Mouse (Mus musculus) spleen, adult 2 months (tissue): ENCODE measurements around the gene Cmya5. TPM values are rescaled to one million over a fixed set of nuclear protein-coding genes. Genes with fewer than 3 reads are reported as not detected.

ENCODE experiments used
- DNase-seq, 2 experiments: peaks; one replicate each; pipeline versions ENCODE4 v3.0.0 to v3.0.0-alpha.2; 2012 to 2021; ENCODE audit warnings: low spot score in 2 of 2, low read depth in 1 of 2
- H3K27ac ChIP-seq: fragments of 200-500 bp; 2 replicates; pipeline ENCODE4 v1.5.1; 2012; ENCODE audit warnings: low read length, inconsistent platforms; ENCODE audit not compliant: insufficient read depth
- H3K27me3 ChIP-seq: fragments of 200-500 bp; 2 replicates; pipeline ENCODE4 v1.6.1; 2012; ENCODE audit warnings: mild to moderate bottlenecking, moderate library complexity, low read length, inconsistent platforms; ENCODE audit not compliant: control insufficient read depth, insufficient read depth
- H3K36me3 ChIP-seq: fragments of 200-500 bp; 2 replicates; pipeline ENCODE4 v1.6.1; 2012; ENCODE audit warnings: mild to moderate bottlenecking, low read length, inconsistent platforms; ENCODE audit not compliant: control insufficient read depth, insufficient read depth
- H3K4me1 ChIP-seq: fragments of 200-500 bp; 2 replicates; pipeline ENCODE4 v1.6.1; 2011; ENCODE audit warnings: inconsistent platforms; ENCODE audit not compliant: control insufficient read depth, insufficient read depth, insufficient read length
- H3K4me3 ChIP-seq: fragments of 200-500 bp; 2 replicates; pipeline ENCODE4 v1.5.1; 2011; ENCODE audit warnings: mild to moderate bottlenecking, inconsistent platforms; ENCODE audit not compliant: insufficient read depth, insufficient read length; ENCODE audit errors: extremely low read depth
- CTCF ChIP-seq: fragments of 200-500 bp; IDR thresholded peaks from 2 replicates; pipeline ENCODE4 v1.5.1; 2011; ENCODE audit warnings: mild to moderate bottlenecking, inconsistent platforms; ENCODE audit not compliant: insufficient read depth, insufficient read length, insufficient replicate concordance; ENCODE audit errors: extremely low read depth
- POLR2A ChIP-seq: fragments of 200-500 bp; IDR thresholded peaks from 2 replicates; pipeline ENCODE4 v1.6.1; 2011; ENCODE audit warnings: low read depth, low read length, inconsistent platforms
- WGBS: fragments of 180-500 bp; shearing (Covaris S2); methylation state at CpG from one replicate; pipeline ENCODE4 v1.1.7; 2018; 5-methylcytosine and 5-hydroxymethylcytosine counted together
- polyA plus RNA-seq: library from polyadenylated mRNA; depleted of rRNA; stranded (reverse); fragments of >200 nt; gene quantifications from 2 replicates; pipeline ENCODE4 v1.2.3, GENCODE M21; 2012

The Cmya5 gene
- polyA plus RNA-seq, 1 experiment: 0.13 TPM

GRCm38 (mm10) chr13:93057492-93058260 is 86.8 kb downstream of the Cmya5 start:
- TF ChIP-seq POLR2A: no peak
- no peak for TF ChIP-seq CTCF
- WGBS: 90% methylated on average over 7 of the region's 7 CpGs
- H3K27me3 ChIP-seq: no peaks in the 10 kb centered on the region
- no peak for DNase-seq
- H3K4me3 ChIP-seq: no peak overlapping the region
- no peaks in the 10 kb centered on the region for H3K4me1 ChIP-seq
- H3K27ac ChIP-seq: no peak overlapping the region
- no peaks in the 10 kb centered on the region for H3K36me3 ChIP-seq

DNA sequence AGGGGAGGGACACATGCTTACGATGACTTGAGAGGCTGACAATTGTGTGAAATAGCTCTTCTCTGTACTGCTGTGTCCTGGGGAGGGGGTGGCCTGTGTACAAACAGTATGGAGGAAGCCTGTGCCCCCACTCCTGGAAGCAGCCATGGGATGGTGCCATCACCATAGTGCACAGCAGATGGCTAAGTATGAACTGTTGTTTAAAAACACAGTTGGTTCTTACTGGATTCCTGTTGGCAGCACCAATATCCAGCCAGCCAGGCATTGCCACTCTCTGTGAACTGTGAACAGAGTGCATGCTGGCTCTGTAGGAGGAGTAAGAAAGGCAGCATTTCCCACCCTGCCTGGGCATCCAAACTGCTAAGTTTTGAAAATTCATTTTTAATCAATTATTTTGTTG is 88.4 kb downstream of the Cmya5 start:
- WGBS: 90% methylated on average over 1 of the region's 1 CpGs
- Histone ChIP-seq H3K4me1 (no peaks in the 10 kb centered on the region), H3K27me3 (no peaks in the 10 kb centered on the region), H3K36me3 (no peaks in the 10 kb centered on the region), H3K27ac (no peak overlapping the region), H3K4me3 (no peak overlapping the region)
- DNase-seq: no peak
- TF ChIP-seq POLR2A (no peak), CTCF (no peak)

GRCm38 (mm10) chr13:93051483-93051882 is 93.0 kb downstream of the Cmya5 start:
- DNase-seq: no peak
- TF ChIP-seq CTCF (no peak), POLR2A (no peak)
- WGBS: 85% methylated on average over 5 of the region's 5 CpGs
- Histone ChIP-seq H3K4me1 (no peaks in the 10 kb centered on the region), H3K27me3 (no peaks in the 10 kb centered on the region), H3K36me3 (no peaks in the 10 kb centered on the region), H3K27ac (no peak overlapping the region), H3K4me3 (no peak overlapping the region)

DNA sequence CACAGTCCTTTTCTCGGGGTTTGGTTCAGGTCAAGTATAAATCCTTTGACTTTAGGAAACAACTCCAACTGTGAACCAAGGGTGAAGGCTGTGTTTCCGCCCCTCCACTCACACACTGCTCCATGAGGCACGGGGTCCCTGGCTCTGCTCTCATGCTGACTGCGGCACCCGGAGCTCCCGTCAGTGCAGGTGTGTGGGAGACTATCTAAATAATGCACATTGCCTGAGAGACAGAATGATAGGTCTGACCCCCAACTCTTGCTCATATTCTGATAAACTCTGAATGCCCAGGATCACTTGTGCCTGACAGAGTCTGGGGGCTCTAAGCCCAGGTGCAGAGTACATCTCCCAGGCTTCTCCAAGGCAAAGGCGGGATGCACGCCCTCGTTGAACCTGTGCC is 103.5 kb downstream of the Cmya5 start:
- no peak for DNase-seq
- TF ChIP-seq POLR2A (no peak), CTCF (no peak)
- no peak overlapping the region for H3K4me3 ChIP-seq
- 88% methylated on average over 9 of the region's 9 CpGs for WGBS
- H3K4me1 ChIP-seq: no peaks in the 10 kb centered on the region
- H3K27ac ChIP-seq: no peak overlapping the region
- H3K36me3 ChIP-seq: no peaks in the 10 kb centered on the region
- H3K27me3 ChIP-seq: no peaks in the 10 kb centered on the region

GRCm38 (mm10) chr13:93036218-93036617 is 108.3 kb downstream of the Cmya5 start:
- H3K27me3 ChIP-seq: no peaks in the 10 kb centered on the region
- WGBS: 73% methylated on average over 4 of the region's 4 CpGs
- DNase-seq: no peak
- H3K4me1 ChIP-seq: no peaks in the 10 kb centered on the region
- TF ChIP-seq CTCF: no peak
- no peak for TF ChIP-seq POLR2A
- H3K27ac ChIP-seq: no peak overlapping the region
- H3K4me3 ChIP-seq: no peak overlapping the region
- H3K36me3 ChIP-seq: no peaks in the 10 kb centered on the region

DNA sequence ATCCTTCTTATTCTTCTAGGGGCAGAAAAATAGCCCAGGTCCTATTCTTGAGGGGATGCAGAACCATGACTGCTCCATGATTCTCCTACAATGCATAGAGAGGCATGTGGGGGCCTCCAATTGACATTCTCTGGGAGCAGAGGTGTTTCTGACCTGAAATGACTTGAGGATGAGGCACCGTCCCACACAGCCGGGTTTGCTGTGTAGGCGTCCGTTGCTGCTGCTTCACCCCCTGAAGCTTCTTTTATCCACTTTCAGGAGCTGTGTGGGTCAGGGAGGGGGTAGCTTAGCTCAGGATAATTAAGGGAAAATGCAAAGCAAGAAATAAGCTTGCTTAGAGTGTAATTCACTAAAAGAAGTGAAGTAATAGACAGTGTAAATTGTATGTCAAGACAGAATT is 115.2 kb downstream of the Cmya5 start:
- no peaks in the 10 kb centered on the region for H3K36me3 ChIP-seq

DNA sequence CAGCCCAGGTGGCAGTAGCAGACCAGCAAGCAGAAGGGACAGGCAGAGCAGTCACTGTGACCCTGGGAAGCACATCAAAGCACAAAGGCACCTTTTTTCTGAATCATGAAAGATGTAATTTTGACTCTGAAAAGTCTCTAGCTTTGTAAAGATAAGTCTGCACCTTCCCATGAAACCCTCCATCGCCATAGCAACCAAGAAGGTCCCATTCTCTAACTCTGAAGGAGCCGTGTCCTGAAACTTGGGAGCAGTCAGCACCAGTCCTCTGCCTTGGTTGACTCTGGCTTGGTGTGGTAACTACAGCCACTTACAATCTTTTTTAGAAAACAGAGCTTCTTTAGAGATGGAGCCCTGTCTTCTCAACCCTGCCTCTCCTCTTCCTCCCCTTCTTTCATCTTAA is 119.7 kb downstream of the Cmya5 start:
- no peak overlapping the region for H3K4me3 ChIP-seq
- H3K27ac ChIP-seq: no peak overlapping the region
- H3K27me3 ChIP-seq: no peaks in the 10 kb centered on the region
- H3K36me3 ChIP-seq: no peaks in the 10 kb centered on the region
- 81% methylated on average over 2 of the region's 2 CpGs for WGBS
- no peaks in the 10 kb centered on the region for H3K4me1 ChIP-seq
- DNase-seq: no peak
- no peak for TF ChIP-seq POLR2A
- TF ChIP-seq CTCF: no peak

More for the DNA sequence above, 115.2 kb downstream of the Cmya5 start:
- Histone ChIP-seq H3K4me1 (no peaks in the 10 kb centered on the region), H3K4me3 (no peak overlapping the region), H3K27ac (no peak overlapping the region), H3K27me3 (no peaks in the 10 kb centered on the region)
- no peak for DNase-seq
- TF ChIP-seq CTCF (no peak), POLR2A (no peak)
- 97% methylated on average over 4 of the region's 4 CpGs for WGBS
